Mouse (Mus musculus) left cerebral cortex, adult 6 months (tissue): ENCODE measurements around the gene Lrig1. TPM values are rescaled to one million over a fixed set of nuclear protein-coding genes. Genes with fewer than 3 reads are reported as not detected.

Experiments used
- long read RNA-seq, 2 experiments: library from polyadenylated mRNA; unstranded; transcript quantifications; one replicate each; pipeline ENCODE4 v2.0.0; 2019 to 2020
- polyA plus RNA-seq: library from polyadenylated mRNA; unstranded; fragments of <200 nt; fragmentation: Nextera tagmentation; gene quantifications from 2 replicates; pipeline ENCODE4 v1.2.3, GENCODE M21; 2021

Lrig1 gene
- 3.3 and 10.5 TPM in 2 replicates for polyA plus RNA-seq
- long read RNA-seq, experiment 1, partial matches to known transcripts, result 8 of 12 reads
- long read RNA-seq, experiment 1, other reads (novel, unspliced or antisense), result 4 of 12 reads
- long read RNA-seq, experiment 2, partial matches to known transcripts, result 4 of 9 reads
- long read RNA-seq, experiment 2, other reads (novel, unspliced or antisense), result 5 of 9 reads

GRCm38 (mm10) chr6:94700067-94700491 lies at the start of gene Lrig1:
Gene Lrig1 (minus strand): TSS chr6:94700158.

Other genes starting within 250 kb of the Lrig1 start
- gene Slc25a26, start 199.8 kb downstream of the Lrig1 start, polyA plus RNA-seq, result 7.3 and 8.8 TPM in 2 replicates